Mouse (Mus musculus): ENCODE results near the gene Zfp668. TPM values are rescaled to one million over a fixed set of nuclear protein-coding genes. Genes with fewer than 3 reads are reported as not detected.
"Not testable (repeated sequence)": the region's sequence is repeated elsewhere in the genome, so short reads cannot be mapped to it uniquely, and the experiment has no call there.

Gene Zfp668
- total RNA-seq, 1 experiment from 2014 or later: 7.1 TPM

DNA sequence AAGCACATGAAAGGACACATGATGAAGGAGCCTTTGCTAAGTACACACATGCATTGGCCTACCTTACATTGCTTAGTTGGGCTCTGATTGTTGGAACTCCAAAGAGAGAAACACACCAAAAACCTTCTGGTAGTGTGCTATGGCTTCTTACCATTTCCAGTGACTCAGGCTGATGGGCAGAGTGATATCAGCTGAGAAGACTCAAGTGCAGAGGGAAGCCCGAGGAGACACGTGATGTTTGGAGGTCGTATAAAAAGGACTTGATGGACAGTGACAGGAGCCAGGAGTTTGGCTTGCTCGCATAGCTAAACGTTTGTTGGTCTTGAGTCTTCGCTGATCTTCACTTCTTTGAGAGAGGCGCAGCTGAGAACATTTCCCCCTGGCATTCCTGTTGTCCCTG lies 20.9 kb upstream of the Zfp668 start:
- ATAC-seq (replicated peaks; ENCODE audit: insufficient number of reproducible peaks, low FRiP score, low TSS enrichment, poor library complexity, severe bottlenecking): no peak

DNA sequence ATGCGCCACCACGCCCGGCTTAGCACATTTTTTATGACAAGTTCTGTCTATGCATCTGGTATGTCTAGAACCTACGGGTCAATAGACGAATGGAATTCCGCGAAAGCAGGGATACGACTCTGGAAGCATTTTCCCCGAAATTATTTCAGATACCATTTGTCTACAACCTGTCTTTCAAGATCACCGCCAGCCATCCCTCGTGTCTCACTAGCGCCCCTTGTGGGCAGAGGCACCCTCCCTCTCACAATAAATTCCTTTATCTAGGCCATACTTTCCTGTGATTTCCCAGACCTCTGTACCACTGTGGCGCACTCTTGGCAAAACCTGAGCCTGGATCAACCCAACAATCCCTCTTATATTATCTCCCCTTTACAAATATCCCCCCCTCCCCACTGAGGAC lies 19.8 kb upstream of the Zfp668 start:
- ATAC-seq (replicated peaks; ENCODE audit: insufficient number of reproducible peaks, low FRiP score, low TSS enrichment, poor library complexity, severe bottlenecking): 0 out of 2 replicates have a peak, but pooled peaks have one; percentile 30

DNA sequence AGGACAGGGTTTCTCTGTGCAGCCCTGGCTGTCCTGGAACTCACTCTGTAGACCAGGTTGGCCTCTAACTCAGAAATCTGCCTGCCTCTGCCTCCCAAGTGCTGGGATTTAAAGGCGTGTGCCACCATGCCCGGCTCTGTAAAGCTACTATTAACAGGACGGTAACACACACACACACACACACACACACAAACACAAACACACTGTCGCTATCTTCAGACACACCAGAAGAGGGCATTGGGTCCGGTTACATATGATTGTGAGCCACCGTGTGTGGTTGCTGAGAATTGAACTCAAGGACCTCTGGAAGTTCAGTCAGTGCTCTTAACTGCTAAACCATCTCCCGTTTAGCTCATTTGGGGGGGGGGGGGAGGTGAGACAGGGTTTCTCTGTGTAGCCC lies 19.3 kb upstream of the Zfp668 start:
- not testable (repeated sequence) for ATAC-seq (replicated peaks; ENCODE audit: insufficient number of reproducible peaks, low FRiP score, low TSS enrichment, poor library complexity, severe bottlenecking)

DNA sequence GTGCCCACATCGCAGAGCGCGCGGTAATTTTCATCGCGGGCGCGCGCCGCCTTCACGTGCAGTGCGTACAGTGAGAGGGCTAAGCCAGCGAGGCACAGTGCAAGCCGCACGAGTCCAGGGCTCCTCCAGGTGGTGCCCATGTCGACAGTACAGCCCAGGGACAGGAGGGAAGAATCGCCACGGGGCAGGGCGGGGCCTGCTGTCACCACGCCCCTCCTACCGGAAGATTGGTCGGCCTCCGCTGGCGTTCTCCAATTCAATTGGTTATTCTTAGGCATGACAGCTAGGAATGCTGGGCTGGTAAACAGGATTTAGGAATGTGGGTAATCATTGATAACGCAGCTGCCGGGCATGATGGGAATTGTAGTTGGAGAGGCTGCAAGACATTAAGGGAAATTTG lies 18.8 kb upstream of the Zfp668 start, which contains the start of the genes Gm21974 and Vkorc1:
Gene Gm21974 (minus strand): TSS at position 13 of the 400 bp plus-strand sequence.
Gene Vkorc1 (minus strand): TSS at position 176 of the 400 bp plus-strand sequence.
- peak; percentile 92 for ATAC-seq (replicated peaks; ENCODE audit: insufficient number of reproducible peaks, low FRiP score, low TSS enrichment, poor library complexity, severe bottlenecking)

DNA sequence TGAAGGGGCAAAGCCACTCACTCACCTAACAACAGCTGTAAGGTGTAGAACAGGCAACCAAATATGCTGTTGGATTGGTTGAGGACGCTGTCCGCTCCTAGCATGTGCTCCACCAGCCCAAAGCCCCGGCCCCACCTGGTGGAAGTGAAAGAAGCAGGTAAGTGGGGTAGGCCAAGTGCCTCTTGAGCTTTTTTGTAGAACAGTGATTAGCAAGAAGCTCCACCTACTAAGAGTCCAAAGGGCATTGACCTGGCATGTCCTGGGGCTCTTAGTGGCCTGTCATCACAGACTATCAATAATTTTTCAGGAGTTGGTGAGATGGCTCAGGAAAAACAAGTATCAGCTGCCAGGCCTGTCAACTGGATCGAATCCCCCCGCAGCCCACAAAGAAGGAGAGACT lies 17.9 kb upstream of the Zfp668 start:
- ATAC-seq (replicated peaks; ENCODE audit: insufficient number of reproducible peaks, low FRiP score, low TSS enrichment, poor library complexity, severe bottlenecking): no peak

DNA sequence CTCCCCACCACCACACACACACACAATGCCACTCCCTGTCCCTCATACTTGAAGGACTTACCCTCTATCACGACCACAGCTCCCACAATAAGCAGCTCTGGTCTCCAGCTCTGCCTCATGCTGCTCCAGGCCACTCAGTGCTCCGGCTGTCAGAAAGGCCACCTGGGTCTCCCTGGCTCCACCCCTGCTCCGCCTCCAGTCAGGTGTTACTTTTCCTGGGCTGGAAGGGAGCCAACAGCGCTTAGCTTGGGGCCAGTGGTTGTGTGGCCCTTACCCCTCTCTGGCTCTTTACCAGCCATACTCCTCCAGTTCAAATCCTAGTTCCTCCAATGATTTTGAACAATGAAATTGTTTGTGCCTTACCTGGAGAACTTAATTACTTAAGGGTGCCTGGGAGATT lies 14.2 kb upstream of the Zfp668 start, which contains the start of gene Prss53:
Gene Prss53 (minus strand): TSS at position 173 of the 400 bp plus-strand sequence.
- ATAC-seq (replicated peaks; ENCODE audit: insufficient number of reproducible peaks, low FRiP score, low TSS enrichment, poor library complexity, severe bottlenecking): no peak

DNA sequence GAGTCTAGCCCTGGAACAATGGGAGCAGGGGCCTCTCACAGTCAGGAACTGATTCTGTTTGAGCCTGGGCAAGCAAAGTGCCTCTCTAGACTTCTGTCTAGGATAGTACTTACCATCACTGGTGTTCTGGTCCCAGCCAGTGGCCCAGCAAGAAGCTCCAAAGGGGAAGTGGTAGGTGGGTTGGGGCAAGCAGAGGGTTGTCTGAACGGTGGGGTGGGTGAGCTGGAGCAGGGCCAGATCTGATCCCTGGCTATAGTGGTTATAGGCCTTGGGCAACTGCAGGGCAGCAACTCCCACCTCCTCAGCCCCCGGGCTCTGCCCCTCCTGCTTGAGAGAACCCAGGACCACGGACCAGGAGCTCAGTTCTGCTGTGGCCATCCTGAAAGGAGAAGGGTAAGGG lies 12.2 kb upstream of the Zfp668 start:
- ATAC-seq (replicated peaks; ENCODE audit: insufficient number of reproducible peaks, low FRiP score, low TSS enrichment, poor library complexity, severe bottlenecking): no peak

DNA sequence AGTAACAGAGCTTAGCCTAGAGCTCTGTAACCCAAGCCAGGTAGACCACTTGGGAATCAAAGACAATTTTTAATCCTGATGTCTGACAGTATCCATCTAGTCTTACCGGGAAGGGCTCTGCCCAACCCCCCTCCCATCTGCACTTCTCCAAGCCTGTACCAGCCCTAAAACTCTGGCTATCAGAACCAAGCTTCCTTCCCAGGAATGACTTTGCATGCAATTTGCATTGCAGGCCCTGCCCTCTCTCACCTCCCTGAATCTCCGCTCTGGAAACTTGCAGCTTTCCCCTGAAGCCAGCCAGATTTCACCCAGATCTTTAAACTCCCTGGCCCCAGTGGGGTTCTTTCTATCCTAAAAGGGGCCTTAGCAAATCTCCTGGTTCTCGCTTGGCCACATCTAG lies 11.2 kb upstream of the Zfp668 start:
- ATAC-seq (replicated peaks; ENCODE audit: insufficient number of reproducible peaks, low FRiP score, low TSS enrichment, poor library complexity, severe bottlenecking): no peak

DNA sequence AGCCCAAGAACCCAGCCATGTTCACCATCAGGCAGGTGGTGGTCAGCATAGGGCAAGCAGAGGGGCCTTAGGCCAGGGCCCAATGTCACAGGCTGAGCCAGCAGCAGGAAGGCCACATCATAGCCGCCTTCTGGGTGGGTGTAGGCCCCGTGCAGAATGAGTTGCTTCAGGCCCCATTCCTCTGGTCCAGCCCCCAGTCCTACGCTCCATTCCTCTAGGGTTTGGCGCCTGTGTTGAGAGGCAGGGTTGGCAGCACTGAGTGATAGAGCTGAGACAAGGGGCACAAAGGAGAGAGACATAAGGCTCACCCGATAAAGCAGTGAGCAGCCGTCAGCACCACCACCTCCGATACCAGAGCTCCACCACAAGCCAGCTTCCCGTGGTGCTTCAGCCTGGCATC lies 10.6 kb upstream of the Zfp668 start:
- no peak for ATAC-seq (replicated peaks; ENCODE audit: insufficient number of reproducible peaks, low FRiP score, low TSS enrichment, poor library complexity, severe bottlenecking)

DNA sequence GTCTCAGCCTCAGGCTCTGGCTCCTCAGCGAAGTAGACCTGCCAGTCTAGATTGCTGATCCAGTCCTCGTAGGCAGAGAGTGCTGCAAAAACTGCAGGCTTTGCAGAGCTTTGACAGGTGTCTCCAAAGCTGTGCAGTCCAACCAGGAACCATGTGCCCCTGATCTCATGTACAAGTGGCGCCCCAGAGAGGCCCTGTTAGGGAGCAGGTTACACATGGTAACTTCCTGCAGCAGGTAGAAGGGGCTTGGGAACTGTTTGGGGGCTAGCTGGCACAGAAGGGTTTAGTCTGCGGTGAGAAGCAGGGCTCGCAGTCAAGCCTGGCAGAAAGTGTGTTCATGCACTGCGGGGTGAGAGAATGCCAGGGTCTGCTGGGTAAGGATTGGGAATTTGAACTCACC lies 9.9 kb upstream of the Zfp668 start:
- ATAC-seq (replicated peaks; ENCODE audit: insufficient number of reproducible peaks, low FRiP score, low TSS enrichment, poor library complexity, severe bottlenecking): no peak

DNA sequence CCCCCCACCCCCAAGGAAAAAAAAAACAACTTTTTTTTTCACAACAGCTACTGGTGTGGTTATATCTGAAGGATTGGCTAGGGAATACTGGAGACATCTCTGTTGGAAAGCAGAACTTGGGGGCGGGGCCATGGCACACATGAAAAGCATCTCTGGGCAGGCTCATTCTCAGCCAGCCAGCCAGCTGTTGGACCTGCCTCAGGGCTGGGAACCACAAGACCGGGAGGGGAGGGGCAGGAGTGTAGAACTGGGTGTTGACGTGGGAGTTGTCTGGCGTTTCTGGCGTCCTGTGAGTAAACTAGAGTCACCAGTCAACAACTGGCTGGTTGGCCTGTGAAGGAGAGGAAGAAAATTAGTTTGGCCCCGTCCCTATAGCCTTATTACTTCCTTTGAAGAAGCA lies 9.3 kb upstream of the Zfp668 start:
- ATAC-seq (replicated peaks; ENCODE audit: insufficient number of reproducible peaks, low FRiP score, low TSS enrichment, poor library complexity, severe bottlenecking): no peak

DNA sequence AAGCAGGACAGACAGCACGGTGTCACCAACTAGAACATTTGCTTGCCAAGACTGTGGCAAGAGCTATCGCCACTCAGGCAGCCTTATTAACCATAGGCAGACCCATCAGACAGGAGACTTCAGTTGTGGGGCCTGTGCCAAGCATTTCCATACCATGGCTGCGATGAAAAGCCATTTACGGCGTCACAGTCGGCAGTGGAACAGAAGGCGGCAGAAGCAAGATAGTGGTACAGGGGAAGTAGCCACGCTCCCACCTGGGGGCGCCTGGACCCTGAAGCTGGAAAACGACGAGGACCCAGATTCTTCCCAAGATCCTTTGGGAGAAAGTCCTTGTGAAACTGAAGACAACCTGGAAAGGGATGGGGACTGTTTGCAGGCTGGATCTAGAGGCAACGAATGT lies 3.8 kb upstream of the Zfp668 start:
- no peak for ATAC-seq (replicated peaks; ENCODE audit: insufficient number of reproducible peaks, low FRiP score, low TSS enrichment, poor library complexity, severe bottlenecking)

DNA sequence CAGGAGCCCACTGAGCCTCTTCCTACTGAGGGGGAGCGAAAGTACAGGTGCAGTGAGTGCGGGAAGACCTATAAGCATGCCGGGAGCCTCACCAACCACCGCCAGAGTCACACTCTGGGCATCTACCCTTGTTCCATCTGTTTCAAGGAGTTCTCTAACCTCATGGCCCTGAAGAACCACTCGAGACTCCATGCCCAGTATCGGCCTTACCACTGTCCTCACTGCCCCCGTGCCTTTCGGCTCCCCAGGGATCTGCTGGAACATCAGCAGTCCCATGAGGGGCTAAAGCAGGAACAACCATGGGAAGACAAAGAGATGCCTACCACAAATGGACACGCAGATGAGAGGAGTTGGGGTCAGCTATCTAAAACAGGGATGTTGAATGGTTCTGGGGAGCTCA lies 2.7 kb upstream of the Zfp668 start:
- ATAC-seq (replicated peaks; ENCODE audit: insufficient number of reproducible peaks, low FRiP score, low TSS enrichment, poor library complexity, severe bottlenecking): no peak

DNA sequence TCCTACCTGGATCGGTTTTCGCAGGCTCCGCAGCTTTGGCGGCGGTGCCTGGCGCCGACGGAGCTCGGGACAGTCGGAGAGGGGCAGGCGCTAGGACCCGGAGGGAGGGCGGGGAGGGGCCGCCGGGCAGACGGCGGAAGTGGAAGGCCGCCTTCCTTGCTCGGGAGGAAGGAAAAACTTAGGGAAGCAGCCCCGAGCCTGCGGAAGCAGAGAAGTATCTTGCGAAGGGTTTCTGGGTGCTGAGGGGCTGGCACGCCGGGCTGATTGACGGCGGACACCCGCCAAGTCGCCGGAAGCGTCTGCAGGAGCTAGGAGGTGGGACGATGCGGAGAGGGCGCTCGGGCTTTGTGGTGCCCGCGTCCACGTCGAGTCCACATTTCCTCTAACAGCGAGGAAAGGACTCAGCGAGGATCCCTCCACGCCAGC lies 574 bp downstream of the Zfp668 start, which contains the start of gene Zfp646:
Gene Zfp646 (plus strand): TSS at position 181 of the 426 bp plus-strand sequence.
- ATAC-seq (replicated peaks; ENCODE audit: insufficient number of reproducible peaks, low FRiP score, low TSS enrichment, poor library complexity, severe bottlenecking): peak; percentile 48

DNA sequence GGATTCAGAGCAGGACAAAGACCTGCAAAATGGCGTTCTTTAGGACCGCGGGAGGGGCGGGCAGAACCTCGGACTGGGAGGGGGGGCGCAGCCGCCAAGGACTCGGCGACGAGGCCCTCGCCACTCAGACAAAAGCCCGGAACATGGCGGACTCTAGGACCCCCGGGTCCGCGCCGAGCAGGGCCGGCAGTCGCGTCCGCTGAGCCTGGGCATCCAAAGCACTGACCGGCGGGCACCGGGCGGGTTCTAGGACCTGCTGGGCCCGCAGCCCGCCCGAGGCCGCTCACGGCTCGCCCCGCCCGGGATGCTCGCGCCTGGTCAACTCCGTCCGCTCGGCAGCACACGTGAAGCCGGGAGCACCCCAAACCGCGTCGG lies 1.0 kb downstream of the Zfp668 start:
- ATAC-seq (replicated peaks; ENCODE audit: insufficient number of reproducible peaks, low FRiP score, low TSS enrichment, poor library complexity, severe bottlenecking): peak; percentile 51

DNA sequence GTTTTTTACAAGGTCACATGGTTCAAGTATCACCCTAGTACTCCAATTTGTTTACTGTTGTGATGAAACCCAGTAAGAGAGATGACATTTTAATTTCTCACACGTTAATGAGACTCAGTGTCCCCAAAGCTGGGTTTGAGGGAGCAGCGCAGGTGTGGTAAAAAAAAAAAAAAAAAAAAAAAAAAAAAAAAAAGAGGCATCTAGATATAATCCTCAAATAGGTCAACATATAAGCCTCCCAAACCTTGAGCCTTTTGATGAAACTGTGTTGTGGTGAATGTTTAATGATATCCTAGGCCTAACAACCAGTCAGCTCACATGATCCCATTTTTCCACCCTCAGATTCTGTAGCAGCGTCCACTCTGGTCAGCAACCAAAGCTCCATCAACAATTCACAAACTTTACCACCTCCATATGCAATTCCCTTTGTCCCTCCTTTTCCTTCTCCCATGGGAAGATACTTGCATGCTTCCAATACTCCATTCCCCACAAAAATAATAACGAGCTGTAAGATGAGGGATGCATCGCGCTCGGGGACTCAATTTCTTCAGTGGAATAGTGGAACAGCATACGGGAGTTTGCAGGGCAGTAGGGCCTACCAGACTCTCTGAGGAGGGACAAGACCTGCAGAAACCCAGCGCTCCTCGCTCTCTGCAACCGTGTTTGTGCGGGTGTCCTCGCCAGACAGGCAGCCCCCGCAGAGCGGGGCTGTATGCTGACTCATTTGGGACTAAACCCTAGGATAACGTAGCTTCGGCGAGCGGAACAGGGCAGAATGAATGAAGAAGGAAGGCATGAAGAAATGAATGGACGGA lies 1.6 kb downstream of the Zfp668 start:
- ATAC-seq (replicated peaks; ENCODE audit: insufficient number of reproducible peaks, low FRiP score, low TSS enrichment, poor library complexity, severe bottlenecking): 0 out of 2 replicates have a peak, but pooled peaks have one; percentile 2

DNA sequence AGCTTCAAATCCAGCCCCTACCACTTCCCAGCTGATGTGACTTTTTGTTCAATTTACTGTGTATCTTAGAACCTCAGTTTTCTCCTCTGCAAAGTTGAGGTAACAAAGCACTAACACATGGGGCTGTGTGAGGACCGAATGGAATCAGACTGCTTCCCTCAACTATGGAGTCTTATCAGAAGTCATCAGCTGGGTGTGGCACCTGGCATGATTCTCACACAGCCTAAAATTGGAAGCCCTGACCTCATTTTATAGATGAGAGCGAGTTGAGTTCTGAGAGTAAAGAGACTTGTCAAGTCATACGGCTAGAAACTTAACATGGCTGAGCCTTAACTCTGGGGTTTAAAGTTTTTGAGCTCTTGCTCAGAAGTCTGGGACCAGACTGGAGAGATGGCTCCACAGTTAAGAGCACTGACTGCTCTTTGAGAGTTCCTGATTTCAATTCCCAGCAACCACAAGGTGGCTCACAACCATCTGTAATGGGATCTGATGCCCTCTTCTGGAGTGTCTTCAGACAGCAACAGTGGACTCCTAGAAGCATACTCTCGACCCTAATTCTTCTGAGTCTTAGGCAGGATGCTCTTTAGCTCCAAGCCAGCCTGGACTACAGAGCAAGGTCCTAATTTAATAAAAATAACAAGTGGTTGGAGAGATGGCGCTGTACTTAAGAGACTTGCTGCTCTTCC lies 6.3 kb downstream of the Zfp668 start:
- no peak for ATAC-seq (replicated peaks; ENCODE audit: insufficient number of reproducible peaks, low FRiP score, low TSS enrichment, poor library complexity, severe bottlenecking)

DNA sequence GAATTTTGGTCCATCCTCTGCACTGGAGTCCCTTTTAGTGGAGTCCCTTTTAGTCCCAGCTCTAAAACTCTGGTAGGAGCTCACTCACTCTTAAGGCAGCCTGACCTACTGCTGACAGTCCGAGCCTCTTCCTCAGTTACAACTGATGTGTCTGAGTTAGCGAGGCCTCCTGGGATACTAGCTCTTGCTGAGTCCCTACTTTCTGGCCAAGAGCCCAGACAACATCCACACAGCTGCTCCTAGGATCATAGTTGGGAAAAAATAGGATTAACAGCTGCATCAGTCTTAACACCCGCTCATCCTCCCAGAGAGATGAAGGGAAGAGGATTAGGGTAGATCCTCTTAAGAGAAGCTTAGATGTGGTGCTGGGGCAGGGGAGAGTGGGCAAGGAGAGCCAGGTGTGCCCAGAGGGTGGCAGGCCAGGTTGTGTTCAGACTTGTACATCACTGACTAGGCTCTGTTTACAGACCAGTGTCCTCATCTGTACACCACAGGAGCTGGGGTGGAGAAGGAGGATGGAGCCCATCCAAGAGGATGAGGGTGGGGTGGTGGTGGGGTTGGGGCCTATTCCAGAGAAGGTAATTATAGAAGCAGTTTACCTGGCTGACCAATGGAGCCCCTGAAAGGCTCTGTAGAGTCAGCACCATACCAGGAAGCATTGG lies 7.3 kb downstream of the Zfp668 start:
- ATAC-seq (replicated peaks; ENCODE audit: insufficient number of reproducible peaks, low FRiP score, low TSS enrichment, poor library complexity, severe bottlenecking): no peak

DNA sequence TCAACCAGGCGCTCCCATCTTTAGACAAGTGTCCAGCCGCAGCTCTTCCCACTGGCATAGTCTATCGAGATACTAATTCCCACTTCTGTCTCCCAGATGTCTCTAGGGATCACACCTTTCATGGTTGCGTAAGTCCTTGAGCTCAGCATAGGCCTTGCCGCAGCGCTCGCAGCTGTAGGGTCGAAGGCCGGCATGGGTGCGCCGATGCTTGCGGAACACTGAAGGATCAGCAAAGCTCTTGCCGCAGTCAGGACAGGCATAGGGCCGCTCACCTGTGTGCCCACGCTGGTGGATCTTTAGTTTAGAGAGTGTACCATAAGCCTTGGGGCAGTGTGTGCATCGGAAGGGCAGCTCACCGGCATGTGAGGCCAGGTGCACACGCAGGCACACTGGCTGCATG lies 9.0 kb downstream of the Zfp668 start:
- ATAC-seq (replicated peaks; ENCODE audit: insufficient number of reproducible peaks, low FRiP score, low TSS enrichment, poor library complexity, severe bottlenecking): no peak
